Mouse (Mus musculus): Measurements from ENCODE around the gene Myl10.

DNA sequence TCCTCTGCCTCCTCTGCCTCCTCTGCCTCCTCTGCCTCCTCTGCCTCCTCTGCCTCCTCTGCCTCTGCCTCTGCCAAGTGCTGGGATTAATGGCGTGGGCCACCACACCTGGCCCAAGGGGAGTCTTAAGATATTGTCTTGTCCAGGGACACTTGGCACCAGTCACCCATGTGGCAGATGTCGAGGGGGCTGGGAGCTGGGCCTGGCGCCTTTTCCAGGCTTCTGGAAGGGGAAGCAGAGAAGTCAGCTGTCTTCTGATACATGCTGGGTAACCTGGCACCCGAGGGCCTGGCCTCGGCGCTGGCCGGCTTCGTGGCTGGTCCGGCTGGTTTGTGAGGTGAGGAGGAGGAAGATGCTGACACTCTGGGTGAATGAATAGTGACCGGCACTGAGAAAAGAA lies 30.7 kb upstream of the Myl10 start:
- TF ChIP-seq CTCF (IDR thresholded peaks at IDR 0.05; ENCODE audit: low read depth), result no peak
- no peak for TF ChIP-seq EP300 (IDR thresholded peaks at IDR 0.05; ENCODE audit: low read depth)
